Mouse (Mus musculus): ENCODE measurements at regions not wholly inside any gene's neighbourhood (a gene's known extent, or its start where the extent isn't known, plus 50 kb on each side); places are given as distances from the start of the nearest gene placed in this dataset.

GRCm38 (mm10) chr3:77051884-77052283 is 977.8 kb downstream of the Fstl5 start:
- Histone ChIP-seq H3K4me2 (ENCODE audit: low read depth, low read length) (no peak overlapping the region), H3K27me3 (ENCODE audit: control insufficient read depth, insufficient read depth, low read length) (no peaks in the 10 kb centered on the region), H3K27ac (ENCODE audit: low read length) (no peak overlapping the region), H3K36me3 (ENCODE audit: control insufficient read depth, insufficient read depth, low read length) (no peaks in the 10 kb centered on the region), H3K4me1 (ENCODE audit: control insufficient read depth, insufficient read depth, low read length) (no peaks in the 10 kb centered on the region), H3K4me3 (replicated peaks; ENCODE audit: low read length) (no peak overlapping the region), H3K9me3 (replicated peaks; ENCODE audit: control insufficient read depth, low read length) (no peaks in the 10 kb centered on the region), H3K9ac (ENCODE audit: low read length) (no peak overlapping the region)
- no peak for ATAC-seq (ENCODE audit: insufficient read depth, low FRiP score)
- 84% methylated on average over 1 of the region's 1 CpGs for WGBS

GRCm38 (mm10) chr3:77075055-77075454 is 1001.0 kb downstream of the Fstl5 start:
- Histone ChIP-seq H3K9ac (ENCODE audit: low read length) (no peak overlapping the region), H3K27me3 (ENCODE audit: control insufficient read depth, insufficient read depth, low read length) (no peaks in the 10 kb centered on the region), H3K36me3 (ENCODE audit: control insufficient read depth, insufficient read depth, low read length) (no peaks in the 10 kb centered on the region), H3K4me3 (replicated peaks; ENCODE audit: low read length) (no peak overlapping the region), H3K4me1 (ENCODE audit: control insufficient read depth, insufficient read depth, low read length) (no peaks in the 10 kb centered on the region), H3K9me3 (replicated peaks; ENCODE audit: control insufficient read depth, low read length) (no peaks in the 10 kb centered on the region), H3K4me2 (ENCODE audit: low read depth, low read length) (no peak overlapping the region), H3K27ac (ENCODE audit: low read length) (no peak overlapping the region)
- no peak for ATAC-seq (ENCODE audit: insufficient read depth, low FRiP score)

- Histone ChIP-seq H3K9me3 (replicated peaks; ENCODE audit: control insufficient read depth, low read length) (no peaks in the 10 kb centered on the region), H3K27me3 (ENCODE audit: control insufficient read depth, insufficient read depth, low read length) (no peaks in the 10 kb centered on the region), H3K36me3 (ENCODE audit: control insufficient read depth, insufficient read depth, low read length) (no peaks in the 10 kb centered on the region), H3K4me3 (replicated peaks; ENCODE audit: low read length) (no peak overlapping the region), H3K27ac (ENCODE audit: low read length) (no peak overlapping the region), H3K9ac (ENCODE audit: low read length) (no peak overlapping the region), H3K4me2 (ENCODE audit: low read depth, low read length) (no peak overlapping the region), H3K4me1 (ENCODE audit: control insufficient read depth, insufficient read depth, low read length) (no peaks in the 10 kb centered on the region)
- WGBS: 69% methylated on average over 3 of the region's 3 CpGs
- ATAC-seq (ENCODE audit: insufficient read depth, low FRiP score): no peak
Measured at GRCm38 (mm10) chr3:77091812-77092211, 1017.7 kb downstream of the Fstl5 start.

GRCm38 (mm10) chr3:77112969-77113368 is 1038.9 kb downstream of the Fstl5 start:
- Histone ChIP-seq H3K4me1 (ENCODE audit: control insufficient read depth, insufficient read depth, low read length) (no peaks in the 10 kb centered on the region), H3K36me3 (ENCODE audit: control insufficient read depth, insufficient read depth, low read length) (no peaks in the 10 kb centered on the region), H3K4me3 (replicated peaks; ENCODE audit: low read length) (no peak overlapping the region), H3K27me3 (ENCODE audit: control insufficient read depth, insufficient read depth, low read length) (no peaks in the 10 kb centered on the region), H3K9ac (ENCODE audit: low read length) (no peak overlapping the region), H3K9me3 (replicated peaks; ENCODE audit: control insufficient read depth, low read length) (no peaks in the 10 kb centered on the region), H3K4me2 (ENCODE audit: low read depth, low read length) (no peak overlapping the region), H3K27ac (ENCODE audit: low read length) (no peak overlapping the region)
- ATAC-seq (ENCODE audit: insufficient read depth, low FRiP score): no peak
- 51% methylated on average over 2 of the region's 2 CpGs for WGBS

- Histone ChIP-seq H3K27ac (ENCODE audit: low read length) (no peak overlapping the region), H3K36me3 (ENCODE audit: control insufficient read depth, insufficient read depth, low read length) (no peaks in the 10 kb centered on the region), H3K4me1 (ENCODE audit: control insufficient read depth, insufficient read depth, low read length) (no peaks in the 10 kb centered on the region), H3K9ac (ENCODE audit: low read length) (no peak overlapping the region), H3K27me3 (ENCODE audit: control insufficient read depth, insufficient read depth, low read length) (no peaks in the 10 kb centered on the region), H3K4me2 (ENCODE audit: low read depth, low read length) (no peak overlapping the region), H3K4me3 (replicated peaks; ENCODE audit: low read length) (no peak overlapping the region), H3K9me3 (replicated peaks; ENCODE audit: control insufficient read depth, low read length) (no peaks in the 10 kb centered on the region)
- WGBS: 80% methylated on average over 8 of the region's 8 CpGs
- ATAC-seq (ENCODE audit: insufficient read depth, low FRiP score): no peak
Measured at GRCm38 (mm10) chr3:77120581-77120980, 1046.5 kb downstream of the Fstl5 start.

- H3K4me3 ChIP-seq (replicated peaks; ENCODE audit: low read length): no peak overlapping the region
- no peak overlapping the region for H3K27ac ChIP-seq (ENCODE audit: low read length)
- H3K9ac ChIP-seq (ENCODE audit: low read length): no peak overlapping the region
- H3K27me3 ChIP-seq (ENCODE audit: control insufficient read depth, insufficient read depth, low read length): no peaks in the 10 kb centered on the region
- WGBS: 64% methylated on average over 1 of the region's 1 CpGs
- H3K9me3 ChIP-seq (replicated peaks; ENCODE audit: control insufficient read depth, low read length): no peaks in the 10 kb centered on the region
- no peak for ATAC-seq (ENCODE audit: insufficient read depth, low FRiP score)
- no peaks in the 10 kb centered on the region for H3K36me3 ChIP-seq (ENCODE audit: control insufficient read depth, insufficient read depth, low read length)
- H3K4me2 ChIP-seq (ENCODE audit: low read depth, low read length): no peak overlapping the region
- H3K4me1 ChIP-seq (ENCODE audit: control insufficient read depth, insufficient read depth, low read length): no peaks in the 10 kb centered on the region
Measured at GRCm38 (mm10) chr3:77151636-77152035, 1077.6 kb downstream of the Fstl5 start.

GRCm38 (mm10) chr3:77197828-77198227 is 1123.8 kb downstream of the Fstl5 start:
- no peaks in the 10 kb centered on the region for H3K4me1 ChIP-seq (ENCODE audit: control insufficient read depth, insufficient read depth, low read length)
- 52% methylated on average over 1 of the region's 1 CpGs for WGBS
- H3K27me3 ChIP-seq (ENCODE audit: control insufficient read depth, insufficient read depth, low read length): no peaks in the 10 kb centered on the region
- H3K36me3 ChIP-seq (ENCODE audit: control insufficient read depth, insufficient read depth, low read length): no peaks in the 10 kb centered on the region
- peak; percentile 21; the same call in 1 of the 2 replicates for ATAC-seq (ENCODE audit: insufficient read depth, low FRiP score)
- H3K4me2 ChIP-seq (ENCODE audit: low read depth, low read length): no peak overlapping the region
- H3K9me3 ChIP-seq (replicated peaks; ENCODE audit: control insufficient read depth, low read length): no peaks in the 10 kb centered on the region
- H3K4me3 ChIP-seq (replicated peaks; ENCODE audit: low read length): no peak overlapping the region
- no peak overlapping the region for H3K9ac ChIP-seq (ENCODE audit: low read length)
- H3K27ac ChIP-seq (ENCODE audit: low read length): no peak overlapping the region

- Histone ChIP-seq H3K36me3 (ENCODE audit: control insufficient read depth, insufficient read depth, low read length) (no peaks in the 10 kb centered on the region), H3K4me3 (replicated peaks; ENCODE audit: low read length) (no peak overlapping the region), H3K4me1 (ENCODE audit: control insufficient read depth, insufficient read depth, low read length) (no peaks in the 10 kb centered on the region), H3K27me3 (ENCODE audit: control insufficient read depth, insufficient read depth, low read length) (no peaks in the 10 kb centered on the region), H3K9ac (ENCODE audit: low read length) (no peak overlapping the region), H3K27ac (ENCODE audit: low read length) (no peak overlapping the region), H3K4me2 (ENCODE audit: low read depth, low read length) (no peak overlapping the region), H3K9me3 (replicated peaks; ENCODE audit: control insufficient read depth, low read length) (no peaks in the 10 kb centered on the region)
- WGBS: 38% methylated on average over 2 of the region's 2 CpGs
- ATAC-seq (ENCODE audit: insufficient read depth, low FRiP score): peak; percentile 62
Measured at GRCm38 (mm10) chr3:77198265-77198664, 1124.2 kb downstream of the Fstl5 start.

- 70% methylated on average over 1 of the region's 1 CpGs for WGBS
Measured at GRCm38 (mm10) chr3:77226007-77226406, 1151.9 kb downstream of the Fstl5 start.

More at GRCm38 (mm10) chr3:77226007-77226406, 1151.9 kb downstream of the Fstl5 start:
- H3K36me3 ChIP-seq (ENCODE audit: control insufficient read depth, insufficient read depth, low read length): no peaks in the 10 kb centered on the region
- no peak overlapping the region for H3K27ac ChIP-seq (ENCODE audit: low read length)
- H3K4me2 ChIP-seq (ENCODE audit: low read depth, low read length): no peak overlapping the region
- no peak for ATAC-seq (ENCODE audit: insufficient read depth, low FRiP score)
- H3K9me3 ChIP-seq (replicated peaks; ENCODE audit: control insufficient read depth, low read length): no peaks in the 10 kb centered on the region
- no peak overlapping the region for H3K9ac ChIP-seq (ENCODE audit: low read length)
- no peaks in the 10 kb centered on the region for H3K4me1 ChIP-seq (ENCODE audit: control insufficient read depth, insufficient read depth, low read length)
- H3K4me3 ChIP-seq (replicated peaks; ENCODE audit: low read length): no peak overlapping the region
- H3K27me3 ChIP-seq (ENCODE audit: control insufficient read depth, insufficient read depth, low read length): no peaks in the 10 kb centered on the region
